Mouse (Mus musculus): ENCODE data around the gene Flna.

GRCm38 (mm10) chrX:74219449-74219848, 30.2 kb downstream of the Flna start:
- TF ChIP-seq CTCF (IDR thresholded peaks at IDR 0.05; ENCODE audit: low read depth) = no peak
- TF ChIP-seq EP300 (IDR thresholded peaks at IDR 0.05; ENCODE audit: low read depth) = no peak

Data from heart, postnatal 0 days (tissue).